Mouse (Mus musculus) C2C12 (cell line): ENCODE results near the gene 2010109A12Rik.

Source experiments
- CEBPB ChIP-seq: IDR thresholded peaks from one replicate; pipeline ENCODE4 v1.6.1; 2011; ENCODE audit warnings: low read depth, mild to moderate bottlenecking, control low read depth, moderate library complexity
- CTCF ChIP-seq: IDR thresholded peaks from one replicate; pipeline ENCODE4 v1.5.1; 2011; ENCODE audit not compliant: control insufficient read depth, insufficient read depth, insufficient read length
- FOSL1 ChIP-seq: IDR thresholded peaks from one replicate; pipeline ENCODE4 v1.8.0; 2011; ENCODE audit warnings: mild to moderate bottlenecking, low read length; ENCODE audit not compliant: poor library complexity, insufficient read depth, severe bottlenecking
- MAX ChIP-seq: IDR thresholded peaks from one replicate; pipeline ENCODE4 v1.6.1; 2011; ENCODE audit warnings: mild to moderate bottlenecking, control low read depth
- MYOD1 ChIP-seq: IDR thresholded peaks from one replicate; pipeline ENCODE4 v1.6.1; 2011; ENCODE audit warnings: low read depth; ENCODE audit not compliant: control insufficient read depth, insufficient read length
- MYOG ChIP-seq: IDR thresholded peaks from one replicate; pipeline ENCODE4 v1.6.1; 2011; ENCODE audit not compliant: control insufficient read depth, insufficient read length; ENCODE audit errors: extremely low read depth
- USF1 ChIP-seq: IDR thresholded peaks from one replicate; pipeline ENCODE4 v1.6.1; 2011; ENCODE audit warnings: low read depth, mild to moderate bottlenecking, control low read depth, moderate library complexity

- TF ChIP-seq CTCF, result no peak
- no peak for TF ChIP-seq USF1
- no peak for TF ChIP-seq MYOD1
- no peak for TF ChIP-seq MYOG
- no peak for TF ChIP-seq CEBPB
- no peak for TF ChIP-seq MAX
- TF ChIP-seq FOSL1, result no peak
Observed at GRCm38 (mm10) chr5:93260983-93261382, 54.7 kb downstream of the 2010109A12Rik start.
